In genomic region chr14:75455361-75455742, GRCm38 (mm10) we compare ENCODE assay signal across 11 mouse cellular contexts. TPM values are rescaled to one million over a fixed set of nuclear protein-coding genes. Genes with fewer than 3 reads are reported as not detected.
DNase-seq lines count a peak whose midpoint lies in the region; ATAC-seq and TF ChIP-seq lines count a peak whose summit lies in the region.
"Had no signal": no experiment of that assay in that cellular context is flagged by ENCODE, and none has a peak within 500 bp of the region (broad histone marks: within the 10 kb centered on the region; RNA-seq: fewer than 3 reads in every experiment).

No protein-coding gene starts in this region.

- no peaks in the 10 kb centered on the region for H3K36me3 ChIP-seq in forebrain, embryonic 11.5 days (ENCODE audit: control insufficient read depth, insufficient read depth, low read length)
- no peaks in the 10 kb centered on the region for H3K36me3 ChIP-seq in hindbrain, embryonic 15.5 days
- no peaks in the 10 kb centered on the region for H3K36me3 ChIP-seq in neural tube, embryonic 13.5 days
- H3K36me3 ChIP-seq in lung, postnatal 0 days (ENCODE audit: insufficient read depth, low read length), result no peaks in the 10 kb centered on the region

- H3K27me3 ChIP-seq in forebrain, embryonic 11.5 days (ENCODE audit: control insufficient read depth, insufficient read depth, low read length), result no peaks in the 10 kb centered on the region
- H3K27me3 ChIP-seq in hindbrain, embryonic 15.5 days, result no peaks in the 10 kb centered on the region
- H3K27me3 ChIP-seq in neural tube, embryonic 13.5 days, result no peaks in the 10 kb centered on the region
- no peaks in the 10 kb centered on the region; the same call in 1 of the 2 replicates for H3K27me3 ChIP-seq in lung, postnatal 0 days (replicated peaks; ENCODE audit: insufficient read depth, low read length)

- no peak for TF ChIP-seq EP300 in lung, postnatal 0 days (IDR thresholded peaks at IDR 0.05)

- ATAC-seq in forebrain, embryonic 11.5 days (replicated peaks; ENCODE audit: low FRiP score), result no peak
- ATAC-seq in hindbrain, embryonic 15.5 days (ENCODE audit: low FRiP score, low read depth), result no peak
- no peak for ATAC-seq in neural tube, embryonic 13.5 days (ENCODE audit: low read depth)
- ATAC-seq in lung, postnatal 0 days, result no peak

- intact Hi-C loops in left cerebral cortex, postnatal 4 days (cut with DNase I), result loop anchor here (5.0 kb wide), 1 partner anchor 72 kb away; no protein-coding TSS in a partner anchor

- WGBS in forebrain, embryonic 11.5 days, result 39% methylated on average over 3 of the region's 3 CpGs
- 14% methylated on average over 3 of the region's 3 CpGs for WGBS in hindbrain, embryonic 15.5 days
- 26% methylated on average over 3 of the region's 3 CpGs for WGBS in neural tube, embryonic 13.5 days
- WGBS in lung, postnatal 0 days, result 9% methylated on average over 3 of the region's 3 CpGs

- TF ChIP-seq CTCF in layer of hippocampus, adult 2 months (conservative IDR thresholded peaks at IDR 0.05), result no peak
- no peak for TF ChIP-seq CTCF in lung, postnatal 0 days (IDR thresholded peaks at IDR 0.05)

- H3K27ac ChIP-seq in layer of hippocampus, adult 2 months, result peak overlapping the region; percentile 82
- H3K27ac ChIP-seq in forebrain, embryonic 11.5 days (ENCODE audit: low read depth, low read length), result peak overlapping the region; percentile 73
- peak overlapping the region; percentile 85 for H3K27ac ChIP-seq in hindbrain, embryonic 15.5 days (replicated peaks)
- H3K27ac ChIP-seq in neural tube, embryonic 13.5 days (replicated peaks), result peak overlapping the region; percentile 83
- H3K27ac ChIP-seq in lung, postnatal 0 days (ENCODE audit: low read length), result no peak overlapping the region
- H3K27ac ChIP-seq: gastrocnemius, adult 2 months had no signal

- no peak for DNase-seq in layer of hippocampus, adult 2 months (ENCODE audit: low spot score in 2 of 2)
- DNase-seq in layer of hippocampus, adult 9-10 months (ENCODE audit: low spot score), result no peak
- DNase-seq in forebrain, embryonic 11.5 days (ENCODE audit: low spot score), result peak; percentile 38
- no peak for DNase-seq in left cerebral cortex, postnatal 4 days
- no peak for DNase-seq in gastrocnemius, postnatal 4 days (ENCODE audit: low spot score in 2 of 2)
- no peak for DNase-seq in lung, postnatal 0 days (ENCODE audit: low spot score)
- DNase-seq: gastrocnemius, adult 2 months; lung, adult 18-20 months had no signal

- peak overlapping the region; percentile 65 for H3K9ac ChIP-seq in forebrain, embryonic 11.5 days (ENCODE audit: low read length)
- H3K9ac ChIP-seq in hindbrain, embryonic 15.5 days, result peak overlapping the region; percentile 70; the same call in 1 of the 2 replicates
- peak overlapping the region; percentile 70 for H3K9ac ChIP-seq in neural tube, embryonic 13.5 days
- H3K9ac ChIP-seq in lung, postnatal 0 days (replicated peaks; ENCODE audit: low read depth), result no peak overlapping the region

- peak overlapping the region; percentile 72 for H3K4me3 ChIP-seq in layer of hippocampus, adult 2 months
- H3K4me3 ChIP-seq in forebrain, embryonic 11.5 days (ENCODE audit: low read depth, low read length), result peak overlapping the region; percentile 37
- peak overlapping the region; percentile 51 for H3K4me3 ChIP-seq in hindbrain, embryonic 15.5 days
- H3K4me3 ChIP-seq in neural tube, embryonic 13.5 days, result peak overlapping the region; percentile 52
- no peak overlapping the region for H3K4me3 ChIP-seq in lung, postnatal 0 days (ENCODE audit: low read depth, low read length)

- no peaks in the 10 kb centered on the region for H3K9me3 ChIP-seq in forebrain, embryonic 11.5 days (ENCODE audit: control insufficient read depth, low read length)
- H3K9me3 ChIP-seq in hindbrain, embryonic 15.5 days, result no peaks in the 10 kb centered on the region
- H3K9me3 ChIP-seq in neural tube, embryonic 13.5 days, result no peaks in the 10 kb centered on the region
- H3K9me3 ChIP-seq in lung, postnatal 0 days (ENCODE audit: low read length), result no peaks in the 10 kb centered on the region

- peaks cover 16% of the 10 kb centered on the region; the same call in 1 of the 2 replicates for H3K4me1 ChIP-seq in forebrain, embryonic 11.5 days (replicated peaks; ENCODE audit: control insufficient read depth, insufficient read depth, low read length)
- H3K4me1 ChIP-seq in hindbrain, embryonic 15.5 days (replicated peaks), result peaks cover 58% of the 10 kb centered on the region
- H3K4me1 ChIP-seq in neural tube, embryonic 13.5 days (replicated peaks), result peaks cover 68% of the 10 kb centered on the region
- 0 out of 2 replicates have a peak, but pooled peaks cover 3% of the 10 kb centered on the region for H3K4me1 ChIP-seq in lung, postnatal 0 days (ENCODE audit: insufficient read depth, low read depth, low read length)

- peak overlapping the region; percentile 74 for H3K4me2 ChIP-seq in forebrain, embryonic 11.5 days (ENCODE audit: low read depth, low read length, severe bottlenecking)
- peak overlapping the region; percentile 78 for H3K4me2 ChIP-seq in hindbrain, embryonic 15.5 days
- peak overlapping the region; percentile 80 for H3K4me2 ChIP-seq in neural tube, embryonic 13.5 days
- no peak overlapping the region for H3K4me2 ChIP-seq in lung, postnatal 0 days (replicated peaks; ENCODE audit: low read depth, low read length)

RNA-seq across cellular contexts. Expression of gene Siah3, which starts 0.4 kb away (rescaled TPM):
- total RNA-seq in layer of hippocampus, adult 2 months (2021), result 1 to 10 TPM; 7.7 to 8.5 TPM
- polyA plus RNA-seq in forebrain, embryonic 11.5 days (2014; fragmentation: Nextera tagmentation; extraction: Ambion mirVana), result 5.5 TPM in 2 replicates
- polyA plus RNA-seq in hindbrain, embryonic 15.5 days (2015; fragmentation: Nextera tagmentation; extraction: Ambion mirVana), result 4.1 and 4.7 TPM in 2 replicates
- polyA plus RNA-seq in neural tube, embryonic 13.5 days (2015; fragmentation: Nextera tagmentation; extraction: Ambion mirVana), result 6.0 and 6.9 TPM in 2 replicates
- total RNA-seq in left cerebral cortex, postnatal 4 days (2021), result 10 to 100 TPM in 1 of 2 experiments, 1 to 10 TPM in 1; 9.5 to 10.1 TPM
- total RNA-seq in gastrocnemius, postnatal 4 days (2021), result under 1 TPM; 0.27 to 0.36 TPM
- polyA plus RNA-seq in lung, postnatal 0 days (2015; fragmentation: Nextera tagmentation; extraction: Ambion mirVana), result not detected in 2 replicates
- total RNA-seq: gastrocnemius, adult 2 months; hematopoietic stem cell, adult 5-6 weeks had no signal
